Mouse (Mus musculus) small intestine, adult 2 months (tissue): ENCODE measurements around the gene Deaf1. TPM values are rescaled to one million over a fixed set of nuclear protein-coding genes. Genes with fewer than 3 reads are reported as not detected.

ENCODE experiments used
- H3K27ac ChIP-seq: fragments of 200-500 bp; 2 replicates; pipeline ENCODE4 v1.5.1; 2012; ENCODE audit warnings: low read depth, low read length, control low read depth, inconsistent platforms; ENCODE audit not compliant: insufficient read depth
- H3K27me3 ChIP-seq: fragments of 200-500 bp; 2 replicates; pipeline ENCODE4 v1.6.1; 2012; ENCODE audit warnings: mild to moderate bottlenecking, moderate library complexity, low read length, inconsistent platforms; ENCODE audit not compliant: control insufficient read depth, insufficient read depth
- H3K36me3 ChIP-seq: fragments of 200-500 bp; 2 replicates; pipeline ENCODE4 v1.6.1; 2012; ENCODE audit warnings: mild to moderate bottlenecking, low read length, control low read depth, inconsistent platforms; ENCODE audit not compliant: control insufficient read depth, insufficient read depth
- H3K4me1 ChIP-seq: fragments of 200-500 bp; 2 replicates; pipeline ENCODE4 v1.6.1; 2012; ENCODE audit warnings: low read length, inconsistent platforms, mixed read lengths; ENCODE audit not compliant: control insufficient read depth, insufficient read depth, insufficient read length
- H3K4me3 ChIP-seq: fragments of 200-500 bp; 2 replicates; pipeline ENCODE4 v1.5.1; 2012; ENCODE audit warnings: low read depth, mild to moderate bottlenecking, control low read depth, inconsistent platforms, low read length, moderate library complexity
- CTCF ChIP-seq: fragments of 200-500 bp; IDR thresholded peaks from 2 replicates; pipeline ENCODE4 v1.5.1; 2012; ENCODE audit warnings: low read depth, mild to moderate bottlenecking, control low read depth, inconsistent platforms, low read length, moderate library complexity, mixed read lengths; ENCODE audit not compliant: insufficient replicate concordance, insufficient read length; ENCODE audit errors: extremely low read depth
- POLR2A ChIP-seq: fragments of 200-500 bp; IDR thresholded peaks from 2 replicates; pipeline ENCODE4 v1.6.1; 2012; ENCODE audit warnings: low read depth, mild to moderate bottlenecking, control low read depth, inconsistent platforms, low read length, moderate library complexity
- WGBS: fragments of 180-500 bp; shearing (Covaris S2); methylation state at CpG from one replicate; pipeline ENCODE4 v1.1.7; 2018; 5-methylcytosine and 5-hydroxymethylcytosine counted together
- polyA plus RNA-seq: library from polyadenylated mRNA; depleted of rRNA; stranded (reverse); fragments of >200 nt; gene quantifications from 2 replicates; pipeline ENCODE4 v1.2.3, GENCODE M21; 2012

Deaf1 gene
- polyA plus RNA-seq, 1 experiment, result 26.0 TPM

DNA sequence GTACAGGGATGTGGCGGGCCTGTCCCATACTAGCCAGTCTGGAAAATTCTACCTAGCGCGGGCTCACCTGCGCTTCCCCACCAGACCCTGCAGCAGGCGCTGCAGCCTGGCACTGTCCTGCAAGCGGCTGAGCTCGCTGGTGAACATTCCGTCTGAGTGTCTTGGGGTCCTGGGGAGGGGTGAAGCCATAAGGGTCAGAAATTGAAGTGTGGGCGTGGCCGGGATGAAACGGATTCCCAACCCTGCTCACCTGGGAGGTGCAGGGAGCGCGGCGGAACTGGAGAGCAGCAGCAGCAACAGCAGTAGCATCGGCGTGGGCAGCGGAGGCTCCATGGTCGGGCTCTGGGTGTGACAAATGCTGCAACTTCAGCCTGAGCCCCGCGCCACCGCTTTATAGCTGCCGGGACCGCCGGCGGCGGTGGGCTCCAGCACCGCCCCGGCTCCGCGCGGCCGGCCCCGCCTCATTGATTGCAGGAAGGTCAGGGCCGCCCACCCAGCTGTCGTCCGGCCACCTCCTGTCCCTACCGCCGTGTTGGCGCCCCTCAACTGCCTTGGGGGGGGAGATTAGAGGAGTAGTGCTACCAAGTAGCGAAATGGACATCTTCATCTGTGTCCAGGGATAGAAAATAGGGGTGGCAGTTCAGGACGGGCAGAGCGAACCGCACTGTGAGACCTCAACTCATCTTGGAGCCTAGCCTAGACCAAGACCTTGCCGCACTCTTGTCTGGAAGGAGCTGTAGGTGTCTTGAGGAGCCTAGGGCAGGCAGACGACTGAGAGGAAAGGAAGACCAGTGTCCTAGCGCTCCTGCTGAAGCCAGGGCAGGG, 48.5 kb downstream of the Deaf1 start, which contains the start of gene Sct:
Gene Sct (minus strand): TSS at position 368 of the 825 bp plus-strand sequence.
- Histone ChIP-seq H3K27ac (peak within 1 kb of the TSS; percentile 96), H3K4me1 (peaks cover 29% of the 10 kb centered on the region), H3K36me3 (peaks cover 13% of the 10 kb centered on the region), H3K27me3 (no peaks in the 10 kb centered on the region), H3K4me3 (peak within 1 kb of the TSS; percentile 59)
- WGBS, result 5% methylated on average over 46 of the region's 46 CpGs
- TF ChIP-seq POLR2A (no peak), CTCF (peak; percentile 43; the same call in 1 of the 2 replicates)

GRCm38 (mm10) chr7:141277701-141278678, 49.5 kb downstream of the Deaf1 start:
- H3K4me1 ChIP-seq, result peaks cover 26% of the 10 kb centered on the region
- no peak for TF ChIP-seq CTCF
- peak; percentile 65 for TF ChIP-seq POLR2A
- 43% methylated on average over 11 of the region's 11 CpGs for WGBS
- no peaks in the 10 kb centered on the region for H3K27me3 ChIP-seq
- peak overlapping the region; percentile 96 for H3K27ac ChIP-seq
- H3K4me3 ChIP-seq, result peak overlapping the region; percentile 59
- H3K36me3 ChIP-seq, result peaks cover 23% of the 10 kb centered on the region

- H3K4me3 ChIP-seq, result peak within 1 kb of the TSS; percentile 79
Observed at GRCm38 (mm10) chr7:141276546-141276945, 50.9 kb downstream of the Deaf1 start, which contains the start of gene Cdhr5. Cdhr5 (minus strand) TSS chr7:141276786.

GRCm38 (mm10) chr7:141275356-141275755, 52.1 kb downstream of the Deaf1 start:
- H3K27me3 ChIP-seq, result no peaks in the 10 kb centered on the region
- peak overlapping the region; percentile 95 for H3K27ac ChIP-seq
- TF ChIP-seq POLR2A, result no peak
- TF ChIP-seq CTCF, result no peak
- H3K4me3 ChIP-seq, result peak overlapping the region; percentile 79
- WGBS, result 80% methylated on average over 9 of the region's 9 CpGs
- H3K36me3 ChIP-seq, result peaks cover 44% of the 10 kb centered on the region
- H3K4me1 ChIP-seq, result peaks cover 26% of the 10 kb centered on the region

More at GRCm38 (mm10) chr7:141276546-141276945, 50.9 kb downstream of the Deaf1 start, which contains the start of gene Cdhr5:
- Histone ChIP-seq H3K27me3 (no peaks in the 10 kb centered on the region), H3K4me1 (peaks cover 26% of the 10 kb centered on the region), H3K27ac (peak within 1 kb of the TSS; percentile 95), H3K36me3 (peaks cover 37% of the 10 kb centered on the region)
- TF ChIP-seq POLR2A (peak; percentile 88), CTCF (no peak)
- 22% methylated on average over 11 of the region's 11 CpGs for WGBS

DNA sequence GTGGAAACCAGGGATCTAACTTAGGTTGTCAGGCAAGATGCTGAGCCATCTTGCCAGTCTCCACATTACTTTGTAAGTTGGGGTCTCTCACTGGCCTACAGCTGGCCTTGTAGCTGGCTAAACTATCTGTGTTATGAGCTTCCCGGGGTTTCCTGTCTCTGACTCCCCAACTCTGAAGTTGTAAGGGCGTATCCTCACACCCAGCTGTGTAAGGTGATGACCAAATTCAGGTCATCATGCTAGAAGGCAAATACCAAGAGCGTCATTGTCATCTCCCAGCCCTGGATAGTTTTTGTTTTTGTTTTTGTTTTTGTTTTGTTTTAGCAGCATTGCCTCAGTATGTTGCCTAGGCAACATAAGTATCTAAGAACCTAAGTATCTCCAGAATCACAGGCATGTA, 56.9 kb downstream of the Deaf1 start:
- peaks cover 61% of the 10 kb centered on the region for H3K36me3 ChIP-seq
- H3K27me3 ChIP-seq, result no peaks in the 10 kb centered on the region
- WGBS, result 84% methylated on average over 3 of the region's 3 CpGs
- no peak overlapping the region for H3K27ac ChIP-seq
- H3K4me1 ChIP-seq, result peaks cover 18% of the 10 kb centered on the region
- TF ChIP-seq POLR2A, result no peak
- no peak overlapping the region for H3K4me3 ChIP-seq

DNA sequence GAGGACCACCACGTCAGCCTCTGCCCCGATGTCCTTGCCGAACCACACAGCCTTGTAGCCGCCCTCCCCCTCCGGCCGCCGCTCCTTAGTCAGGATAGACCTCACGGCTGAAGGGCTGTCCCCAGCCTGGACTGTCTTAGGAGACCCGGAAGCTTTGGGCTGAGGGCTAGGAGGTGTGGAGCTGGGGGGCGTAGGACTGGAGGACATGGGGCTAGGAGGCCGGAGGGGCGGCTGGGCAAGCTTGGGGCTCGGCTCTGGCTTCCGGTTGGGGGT, 58.3 kb downstream of the Deaf1 start:
- 69% methylated on average over 14 of the region's 14 CpGs for WGBS
- H3K4me3 ChIP-seq, result peak overlapping the region; percentile 40
- peaks cover 53% of the 10 kb centered on the region for H3K36me3 ChIP-seq
- peaks cover 29% of the 10 kb centered on the region for H3K4me1 ChIP-seq
- no peaks in the 10 kb centered on the region for H3K27me3 ChIP-seq
- TF ChIP-seq POLR2A, result no peak
- no peak for TF ChIP-seq CTCF
- no peak overlapping the region for H3K27ac ChIP-seq
